Mouse (Mus musculus) heart, embryonic 11.5 days (tissue): ENCODE data around the gene Gm1123. TPM values are rescaled to one million over a fixed set of nuclear protein-coding genes. Genes with fewer than 3 reads are reported as not detected.

Experiments
- ATAC-seq: fragments of 200-750 bp; cut with Nextera tagmentation; replicated peaks from 2 replicates; pipeline ENCODE4 v1.8.0; 2017; ENCODE audit warnings: moderate library complexity; ENCODE audit not compliant: insufficient number of reproducible peaks, low FRiP score, low TSS enrichment
- H3K27ac ChIP-seq: fragments of 300-500 bp; sonication (generic); 2 replicates; pipeline ENCODE4 v1.5.1; 2014; ENCODE audit warnings: mild to moderate bottlenecking, low read depth, low read length
- H3K27me3 ChIP-seq: fragments of 300-500 bp; sonication (generic); 2 replicates; pipeline ENCODE4 v1.6.1; 2014; ENCODE audit warnings: mild to moderate bottlenecking, low read length, mixed read lengths; ENCODE audit not compliant: control insufficient read depth, insufficient read depth
- H3K36me3 ChIP-seq: fragments of 300-500 bp; sonication (generic); 2 replicates; pipeline ENCODE4 v1.6.1; 2014; ENCODE audit warnings: mild to moderate bottlenecking, low read length, moderate library complexity, mixed read lengths; ENCODE audit not compliant: control insufficient read depth, insufficient read depth
- H3K4me1 ChIP-seq: fragments of 300-500 bp; sonication (generic); 2 replicates; pipeline ENCODE4 v1.6.1; 2014; ENCODE audit warnings: low read length; ENCODE audit not compliant: control insufficient read depth, insufficient read depth
- H3K4me2 ChIP-seq: fragments of 300-500 bp; sonication (generic); 2 replicates; pipeline ENCODE4 v1.6.1; 2014; ENCODE audit warnings: mild to moderate bottlenecking, moderate library complexity
- H3K4me3 ChIP-seq: fragments of 300-500 bp; sonication (generic); 2 replicates; pipeline ENCODE4 v1.5.1; 2014; ENCODE audit warnings: low read depth, low read length
- H3K9ac ChIP-seq: fragments of 300-500 bp; sonication (generic); 2 replicates; pipeline ENCODE4 v1.6.1; 2014; ENCODE audit warnings: mild to moderate bottlenecking, low read depth, low read length, moderate library complexity
- H3K9me3 ChIP-seq: fragments of 300-500 bp; sonication (generic); replicated peaks from 2 replicates; pipeline ENCODE4 v1.6.1; 2016; ENCODE audit warnings: low read length; ENCODE audit not compliant: control insufficient read depth
- WGBS: fragments of 180-500 bp; shearing (Covaris S2); extraction: QIAGEN DNeasy Blood & Tissue Kit; methylation state at CpG from one replicate; pipeline ENCODE4 v1.1.7; 2014; ENCODE audit not compliant: insufficient replicate concordance; 5-methylcytosine and 5-hydroxymethylcytosine counted together
- polyA plus RNA-seq: library from polyadenylated mRNA; unstranded; fragments of >200 nt; fragmentation: Nextera tagmentation; extraction: Ambion mirVana; gene quantifications from 2 replicates; pipeline ENCODE4 v1.2.1, GENCODE M21; 2014

The Gm1123 gene
- polyA plus RNA-seq, 1 experiment from 2014 or later, result 0.10 TPM

GRCm38 (mm10) chr9:99057751-99058150 lies 22.2 kb upstream of the Gm1123 start:
- H3K27me3 ChIP-seq, result no peaks in the 10 kb centered on the region
- H3K4me2 ChIP-seq, result no peak overlapping the region
- no peak overlapping the region for H3K9ac ChIP-seq
- ATAC-seq, result no peak
- H3K27ac ChIP-seq, result no peak overlapping the region
- no peaks in the 10 kb centered on the region for H3K9me3 ChIP-seq
- H3K4me1 ChIP-seq, result no peaks in the 10 kb centered on the region
- 85% methylated on average over 3 of the region's 3 CpGs for WGBS
- H3K4me3 ChIP-seq, result no peak overlapping the region
- H3K36me3 ChIP-seq, result no peaks in the 10 kb centered on the region

- no peak overlapping the region for H3K4me2 ChIP-seq
- H3K4me1 ChIP-seq, result peaks cover 4% of the 10 kb centered on the region; the same call in 1 of the 2 replicates
- no peak overlapping the region for H3K4me3 ChIP-seq
- no peak overlapping the region for H3K9ac ChIP-seq
- no peaks in the 10 kb centered on the region for H3K27me3 ChIP-seq
- 38% methylated on average over 6 of the region's 6 CpGs for WGBS
- H3K36me3 ChIP-seq, result no peaks in the 10 kb centered on the region
- no peaks in the 10 kb centered on the region for H3K9me3 ChIP-seq
- no peak overlapping the region for H3K27ac ChIP-seq
- ATAC-seq, result no peak
These were observed 14.2 kb upstream of the Gm1123 start for GRCm38 (mm10) chr9:99049760-99050159.

- ATAC-seq, result no peak
These were observed 13.3 kb upstream of the Gm1123 start for GRCm38 (mm10) chr9:99048724-99049250.

GRCm38 (mm10) chr9:99044761-99045160 lies 9.2 kb upstream of the Gm1123 start:
- Histone ChIP-seq H3K27me3 (no peaks in the 10 kb centered on the region), H3K4me1 (no peaks in the 10 kb centered on the region; the same call in 1 of the 2 replicates), H3K4me3 (no peak overlapping the region), H3K9me3 (no peaks in the 10 kb centered on the region), H3K9ac (no peak overlapping the region), H3K4me2 (no peak overlapping the region), H3K27ac (no peak overlapping the region), H3K36me3 (no peaks in the 10 kb centered on the region)
- no peak for ATAC-seq
- 88% methylated on average over 8 of the region's 8 CpGs for WGBS

More at GRCm38 (mm10) chr9:99048724-99049250, 13.3 kb upstream of the Gm1123 start:
- H3K27me3 ChIP-seq, result no peaks in the 10 kb centered on the region
- H3K36me3 ChIP-seq, result no peaks in the 10 kb centered on the region
- H3K9ac ChIP-seq, result no peak overlapping the region
- no peak overlapping the region for H3K27ac ChIP-seq
- no peak overlapping the region for H3K4me3 ChIP-seq
- no peaks in the 10 kb centered on the region for H3K9me3 ChIP-seq
- no peak overlapping the region for H3K4me2 ChIP-seq
- peaks cover 4% of the 10 kb centered on the region; the same call in 1 of the 2 replicates for H3K4me1 ChIP-seq
- WGBS, result 79% methylated on average over 1 of the region's 1 CpGs

GRCm38 (mm10) chr9:99042641-99043040 lies 7.1 kb upstream of the Gm1123 start:
- H3K9me3 ChIP-seq, result no peaks in the 10 kb centered on the region
- no peak overlapping the region for H3K27ac ChIP-seq
- ATAC-seq, result no peak
- 86% methylated on average over 4 of the region's 4 CpGs for WGBS
- no peaks in the 10 kb centered on the region for H3K36me3 ChIP-seq
- H3K4me1 ChIP-seq, result no peaks in the 10 kb centered on the region
- no peak overlapping the region for H3K4me3 ChIP-seq
- no peak overlapping the region for H3K4me2 ChIP-seq
- H3K27me3 ChIP-seq, result no peaks in the 10 kb centered on the region
- no peak overlapping the region for H3K9ac ChIP-seq

- Histone ChIP-seq H3K9me3 (no peaks in the 10 kb centered on the region), H3K4me2 (no peak overlapping the region), H3K9ac (no peak overlapping the region), H3K4me3 (no peak overlapping the region), H3K4me1 (no peaks in the 10 kb centered on the region), H3K36me3 (no peaks in the 10 kb centered on the region), H3K27ac (no peak overlapping the region), H3K27me3 (no peaks in the 10 kb centered on the region)
- WGBS, result 76% methylated on average over 9 of the region's 9 CpGs
- no peak for ATAC-seq
These were observed 6.5 kb upstream of the Gm1123 start for GRCm38 (mm10) chr9:99041994-99042393.

- Histone ChIP-seq H3K4me1 (no peaks in the 10 kb centered on the region), H3K36me3 (no peaks in the 10 kb centered on the region; the same call in 1 of the 2 replicates), H3K27me3 (no peaks in the 10 kb centered on the region), H3K9ac (no peak overlapping the region), H3K27ac (no peak overlapping the region), H3K9me3 (no peaks in the 10 kb centered on the region), H3K4me2 (no peak overlapping the region), H3K4me3 (no peak overlapping the region)
- no peak for ATAC-seq
- 87% methylated on average over 8 of the region's 8 CpGs for WGBS
These were observed 1.4 kb downstream of the Gm1123 start for GRCm38 (mm10) chr9:99034111-99034510.

- Histone ChIP-seq H3K9ac (no peak overlapping the region), H3K4me2 (no peak overlapping the region), H3K27ac (no peak overlapping the region), H3K4me3 (no peak overlapping the region), H3K4me1 (no peaks in the 10 kb centered on the region), H3K27me3 (no peaks in the 10 kb centered on the region), H3K9me3 (no peaks in the 10 kb centered on the region), H3K36me3 (no peaks in the 10 kb centered on the region; the same call in 1 of the 2 replicates)
- ATAC-seq, result no peak
- WGBS, result 70% methylated on average over 8 of the region's 8 CpGs
These were observed 3.5 kb downstream of the Gm1123 start for GRCm38 (mm10) chr9:99032031-99032430.

GRCm38 (mm10) chr9:99021751-99022150 lies 13.8 kb downstream of the Gm1123 start:
- H3K36me3 ChIP-seq, result no peaks in the 10 kb centered on the region
- H3K9ac ChIP-seq, result no peak overlapping the region
- H3K4me3 ChIP-seq, result no peak overlapping the region
- no peaks in the 10 kb centered on the region for H3K27me3 ChIP-seq
- 77% methylated on average over 4 of the region's 4 CpGs for WGBS
- no peak overlapping the region for H3K27ac ChIP-seq
- H3K4me1 ChIP-seq, result no peaks in the 10 kb centered on the region
- no peak for ATAC-seq
- H3K4me2 ChIP-seq, result no peak overlapping the region
- H3K9me3 ChIP-seq, result no peaks in the 10 kb centered on the region
